Mouse (Mus musculus): ENCODE results near the gene 1700030J22Rik.

1700030J22Rik gene

GRCm38 (mm10) chr8:116978631-116979256 is at the start of gene 1700030J22Rik:
1700030J22Rik (minus strand) TSS chr8:116978959.
- DNase-seq, result peak; percentile 97

- no peak for DNase-seq
Observed at GRCm38 (mm10) chr8:117027601-117028000, 48.8 kb upstream of the 1700030J22Rik start.

DNA sequence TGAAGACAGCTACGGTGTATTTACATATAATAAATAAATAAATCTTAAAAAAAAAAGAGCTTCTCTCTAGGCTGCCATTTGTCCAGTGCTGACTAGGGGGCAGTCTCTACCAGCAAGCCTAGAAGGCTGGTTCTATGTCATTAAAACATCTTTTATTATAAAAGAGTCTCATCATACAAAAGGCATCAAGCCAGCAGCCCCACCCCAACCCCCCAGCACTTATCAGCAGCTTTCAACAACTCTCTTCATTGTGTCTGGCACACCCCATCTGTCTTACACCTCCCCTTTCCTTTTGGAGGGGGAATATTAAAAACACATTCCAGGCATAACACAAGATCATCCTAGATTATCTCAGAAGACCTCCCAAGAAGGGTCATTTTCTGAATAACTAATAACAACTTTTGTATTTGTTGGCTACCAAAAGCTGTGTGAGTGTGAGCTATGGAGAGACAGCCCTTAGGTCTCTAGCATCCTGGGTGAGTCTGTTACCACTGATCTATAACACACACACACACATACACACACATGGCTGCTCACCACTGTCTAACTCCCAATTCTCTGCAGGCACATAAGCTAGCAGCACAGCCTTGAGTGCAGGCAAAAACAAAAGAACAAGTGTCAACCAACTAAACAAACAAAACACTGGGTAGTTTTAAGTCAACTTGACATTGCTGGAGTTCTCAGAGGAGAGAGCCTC is 43.7 kb upstream of the 1700030J22Rik start:
- no peak for DNase-seq

- peak; percentile 42 for DNase-seq
Observed at GRCm38 (mm10) chr8:117019323-117020275, 40.8 kb upstream of the 1700030J22Rik start.

DNA sequence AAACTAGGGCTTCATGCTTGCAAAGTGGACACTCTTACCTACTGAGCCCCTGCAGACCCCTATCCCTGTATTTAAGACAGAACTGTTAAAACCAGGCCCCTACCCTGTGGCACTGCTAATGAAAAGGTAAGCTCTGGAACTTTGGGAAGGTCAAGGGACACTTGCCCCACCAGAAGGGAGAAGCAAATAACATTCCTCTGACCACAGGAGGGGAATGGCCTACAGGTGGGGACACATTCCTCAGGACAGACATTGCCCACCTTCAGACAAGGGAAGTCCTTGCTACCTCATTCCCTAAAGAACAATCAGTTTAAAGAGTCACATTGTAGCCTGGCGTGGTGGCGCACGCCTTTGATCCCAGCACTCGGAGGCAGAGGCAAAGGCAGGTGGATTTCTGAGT is 39.1 kb upstream of the 1700030J22Rik start:
- no peak for DNase-seq

- DNase-seq, result no peak
Observed at GRCm38 (mm10) chr8:117017006-117017405, 38.2 kb upstream of the 1700030J22Rik start.

DNA sequence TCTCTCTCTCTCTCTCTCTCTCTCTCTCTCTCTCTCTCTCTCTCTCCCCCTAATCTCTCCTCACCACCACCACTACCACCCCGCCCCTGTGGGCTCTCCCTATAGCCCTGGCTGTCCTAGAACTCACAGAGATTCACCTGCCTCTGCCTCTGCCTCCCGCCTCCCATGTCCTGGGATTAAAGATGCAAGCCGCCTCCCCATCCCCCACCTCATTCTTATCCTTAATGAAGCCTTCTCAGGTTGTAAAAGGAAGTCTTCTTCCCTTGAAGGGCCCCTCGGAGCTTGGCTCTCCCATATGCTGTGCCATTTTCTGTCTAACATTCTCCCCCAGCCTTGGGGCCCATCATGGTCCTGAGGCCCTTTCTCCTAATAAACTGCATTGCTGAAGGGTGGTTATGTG is 36.9 kb upstream of the 1700030J22Rik start:
- DNase-seq, result no peak

- no peak for DNase-seq
Observed at GRCm38 (mm10) chr8:117011366-117011765, 32.6 kb upstream of the 1700030J22Rik start.

GRCm38 (mm10) chr8:116994016-116994716 is 15.4 kb upstream of the 1700030J22Rik start:
- DNase-seq, result no peak

DNA sequence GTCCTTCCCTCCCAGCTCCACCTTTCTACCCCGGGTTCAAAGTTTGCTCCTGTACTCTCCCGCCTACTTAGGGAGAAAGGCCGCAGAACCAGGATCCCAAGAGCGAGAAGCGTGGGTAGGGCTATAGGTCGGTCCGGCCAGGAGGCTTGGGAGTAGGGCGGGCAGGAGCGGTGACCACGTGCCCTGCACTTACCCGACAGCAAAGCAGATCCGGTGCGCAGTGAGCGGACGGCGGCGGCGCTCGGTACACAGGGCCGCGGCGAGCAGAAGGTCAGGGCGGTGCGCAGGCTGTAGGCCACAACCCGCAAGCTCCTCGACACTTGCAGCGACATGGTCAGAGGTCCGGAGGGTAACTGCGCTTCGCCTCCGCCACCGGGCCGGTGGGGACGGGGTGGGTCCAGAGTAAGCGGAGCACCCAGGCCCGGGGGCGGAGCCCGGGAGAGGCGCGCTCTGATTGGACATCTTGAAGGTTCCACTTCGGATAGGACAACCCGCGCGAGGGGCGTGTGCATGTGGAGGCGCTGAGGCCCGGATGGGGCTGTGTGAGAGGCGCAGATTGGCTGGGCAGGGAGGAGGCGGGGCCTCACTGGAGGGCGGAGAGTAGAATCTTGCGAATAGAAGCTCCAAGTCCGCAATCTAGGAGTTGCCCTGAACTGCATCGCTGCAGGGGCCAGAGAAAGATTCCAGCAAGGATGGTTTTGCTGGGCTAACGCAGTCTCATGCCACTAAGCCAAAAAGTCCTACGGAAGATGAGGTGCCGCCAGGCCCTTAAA is 14.5 kb upstream of the 1700030J22Rik start, which contains the start of gene Gcsh:
TSS of gene Gcsh (minus strand) at position 443 of the 773 bp plus-strand sequence.
- DNase-seq, result peak; percentile 98

DNA sequence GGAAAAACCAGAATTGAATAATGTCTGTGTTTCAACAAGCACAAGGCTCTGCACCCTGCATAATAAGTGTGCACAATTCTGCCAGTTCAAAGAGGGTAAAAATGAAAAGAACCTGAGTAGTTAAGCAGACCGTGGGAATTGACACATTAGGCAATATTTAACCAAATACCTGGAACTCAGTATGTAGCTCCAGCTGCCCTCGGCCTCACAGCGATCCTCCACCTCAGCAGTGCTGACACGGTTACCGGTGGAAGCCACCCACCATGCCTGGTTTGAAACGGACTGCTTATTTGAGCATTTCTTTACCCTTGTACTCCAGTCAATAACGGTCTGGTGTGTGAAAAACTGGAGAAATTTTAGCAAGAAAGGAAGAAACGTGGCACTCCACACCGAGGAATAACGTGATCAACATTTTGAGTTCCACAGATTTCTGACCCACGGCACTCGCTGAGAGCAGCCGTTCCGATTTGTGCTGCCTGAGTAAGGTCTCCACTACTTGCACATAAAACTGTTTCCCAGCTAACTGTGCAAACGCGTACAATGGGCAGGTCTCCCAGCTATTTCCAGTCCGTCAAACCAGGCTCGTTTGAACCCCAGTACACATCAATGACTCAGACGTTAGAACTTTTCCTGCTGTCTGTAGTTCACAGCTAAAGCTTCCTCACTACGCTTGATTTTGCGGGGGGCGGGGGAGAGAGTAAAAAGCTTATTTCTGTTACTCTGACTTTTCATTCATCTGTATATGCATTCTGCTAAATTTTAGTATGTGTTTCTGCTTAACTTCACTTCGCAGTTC is 13.6 kb upstream of the 1700030J22Rik start:
- peak; percentile 16 for DNase-seq

GRCm38 (mm10) chr8:116991241-116991640 is 12.5 kb upstream of the 1700030J22Rik start:
- DNase-seq, result no peak

- no peak for DNase-seq
Observed at GRCm38 (mm10) chr8:116989842-116990241, 11.1 kb upstream of the 1700030J22Rik start.

GRCm38 (mm10) chr8:116980117-116980516 is 1.4 kb upstream of the 1700030J22Rik start:
- peak; percentile 58 for DNase-seq

GRCm38 (mm10) chr8:116978052-116978451 is 707 bp downstream of the 1700030J22Rik start:
- DNase-seq, result no peak

GRCm38 (mm10) chr8:116975606-116976005 is 3.2 kb downstream of the 1700030J22Rik start:
- no peak for DNase-seq

DNA sequence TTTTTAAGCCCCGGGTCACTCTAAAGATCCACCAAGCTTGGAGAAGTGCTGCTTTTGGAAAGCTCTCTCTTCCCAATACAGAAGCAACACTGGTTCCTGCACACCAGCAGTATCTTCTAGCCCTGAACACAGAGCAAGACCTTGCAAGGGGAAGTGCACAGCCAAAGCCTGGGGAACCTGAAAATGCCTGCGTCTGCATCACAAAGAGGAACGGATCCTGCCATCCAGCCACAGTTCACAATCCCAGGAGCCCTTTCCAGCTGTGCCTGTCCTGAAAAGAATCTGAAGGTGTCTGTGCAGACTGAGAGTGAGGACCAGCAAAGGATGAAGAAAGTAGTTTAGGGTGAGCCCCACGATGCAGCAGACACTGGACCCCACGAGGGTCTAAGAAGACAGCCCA is 3.7 kb downstream of the 1700030J22Rik start:
- DNase-seq, result no peak

DNA sequence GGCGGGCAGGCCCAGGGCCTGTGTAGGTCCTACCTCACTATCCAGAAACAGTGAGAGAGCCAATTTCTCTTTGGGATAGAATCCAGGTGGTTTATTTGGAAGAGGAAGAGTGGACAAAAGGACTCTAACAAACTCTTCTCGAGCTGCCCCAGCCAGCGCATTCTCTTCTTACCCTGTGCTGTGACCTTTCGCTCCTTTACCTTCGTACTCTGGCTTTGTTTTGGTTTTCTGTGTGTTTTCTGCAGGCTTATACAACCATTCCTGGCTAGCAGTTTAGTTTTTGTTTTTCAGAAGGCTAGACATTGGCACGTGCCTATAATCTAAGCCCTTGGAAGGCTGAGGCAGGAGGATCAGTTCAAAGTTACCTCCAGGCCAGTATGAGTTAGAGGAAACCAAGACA is 9.2 kb downstream of the 1700030J22Rik start:
- no peak for DNase-seq

- DNase-seq, result peak; percentile 76
Observed at GRCm38 (mm10) chr8:116954415-116954814, 24.3 kb downstream of the 1700030J22Rik start.

- no peak for DNase-seq
Observed at GRCm38 (mm10) chr8:116952428-116952827, 26.3 kb downstream of the 1700030J22Rik start.

DNA sequence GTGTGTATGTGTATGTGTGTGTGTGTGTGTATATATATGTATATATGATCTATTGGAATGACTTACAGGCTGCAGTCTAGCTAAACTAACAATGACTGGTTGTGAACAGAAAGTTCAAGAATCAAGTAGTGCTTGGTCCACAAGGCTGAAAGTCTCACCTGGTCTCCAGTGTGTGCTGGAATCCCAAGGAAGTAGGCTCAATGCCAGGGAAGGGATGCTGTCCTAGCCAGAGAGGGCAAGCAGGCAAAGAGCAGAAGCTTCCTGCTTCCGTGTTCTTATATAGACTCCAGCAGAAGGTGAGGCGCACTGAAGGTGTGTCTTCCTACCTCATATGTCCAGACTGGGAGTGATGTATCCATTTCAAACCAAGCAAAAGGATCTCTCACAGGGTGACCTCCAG is 27.0 kb downstream of the 1700030J22Rik start:
- no peak for DNase-seq
